Mouse (Mus musculus): ENCODE results near the gene Vdac2. TPM values are rescaled to one million over a fixed set of nuclear protein-coding genes. Genes with fewer than 3 reads are reported as not detected.
A peak's percentile ranks its signal among the peaks of the same experiment; 100 is the strongest.

Vdac2 gene
- total and polyA plus RNA-seq, 3 experiments, result 228 to 506 (median 441) TPM

DNA sequence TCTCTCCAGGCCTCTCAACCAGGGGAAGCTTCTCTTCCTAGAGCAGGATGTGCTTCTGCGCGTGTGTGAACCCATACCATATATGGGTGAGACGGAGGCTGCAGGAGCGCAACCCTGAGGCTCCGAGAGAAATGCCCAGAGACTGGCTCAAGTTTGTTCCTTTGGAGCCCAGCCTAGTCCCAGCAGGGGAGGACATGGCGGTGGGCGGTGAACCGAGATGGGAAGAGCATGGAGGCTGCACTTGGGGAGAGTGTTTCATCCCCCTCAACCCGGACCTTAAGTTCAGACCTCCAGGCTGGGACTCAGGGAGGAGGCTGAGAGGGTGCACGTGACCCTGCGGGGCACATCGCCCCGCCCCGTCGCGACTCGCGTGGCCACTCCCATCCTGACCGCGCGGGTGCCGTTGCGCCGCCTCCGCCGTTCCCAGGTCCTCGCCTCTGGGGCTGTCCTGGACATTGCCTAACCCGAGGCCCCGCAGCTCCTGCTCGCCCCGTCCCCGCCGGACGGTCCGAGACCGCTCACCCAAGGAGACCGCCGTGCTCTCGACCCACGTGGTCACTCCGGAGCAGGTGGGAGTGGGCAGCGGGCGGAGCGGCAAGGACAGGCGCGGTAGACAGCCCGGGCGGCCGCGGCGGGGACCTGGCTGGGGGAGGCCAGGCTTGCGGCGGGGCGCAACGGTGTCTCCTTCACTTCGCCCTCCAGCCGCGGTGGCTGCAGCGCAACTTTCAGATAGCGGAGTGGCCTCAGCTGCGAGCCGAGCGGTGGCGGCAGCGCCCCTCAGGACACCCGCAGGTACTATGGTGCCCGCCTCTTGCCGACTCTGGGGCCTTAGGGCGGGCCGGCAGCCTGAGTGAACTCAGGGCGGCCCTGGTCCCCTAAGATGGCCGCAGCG, 6.1 kb downstream of the Vdac2 start:
- intact Hi-C loops (cut with DNase I), result loop anchor here (2.0 kb wide), 1 partner anchor 18 kb away; no protein-coding TSS in a partner anchor
- TF ChIP-seq EP300 (IDR thresholded peaks at IDR 0.05; ENCODE audit: insufficient read depth, low read depth, low read length) (peak; percentile 40; the same call in 1 of the 2 replicates), POLR2A (IDR thresholded peaks at IDR 0.05; ENCODE audit: insufficient read depth, low read depth, low read length) (peak; percentile 96), CTCF (IDR thresholded peaks at IDR 0.05) (peak; percentile 29)
- Histone ChIP-seq H3K9ac (ENCODE audit: low read depth, low read length) (peak overlapping the region; percentile 99), H3K36me3 (ENCODE audit: control insufficient read depth, insufficient read depth, low read length) (peaks cover 25% of the 10 kb centered on the region), H3K4me3 (peak overlapping the region; percentile 98), H3K27ac (peak overlapping the region; percentile 100), H3K79me2 (replicated peaks; ENCODE audit: control insufficient read depth, insufficient read depth, low read length) (peaks cover 4% of the 10 kb centered on the region), H3K27me3 (ENCODE audit: control insufficient read depth, insufficient read depth, low read length) (no peaks in the 10 kb centered on the region), H3K4me1 (ENCODE audit: control insufficient read depth, insufficient read depth, low read length) (peaks cover 8% of the 10 kb centered on the region)
- peak; percentile 98 for DNase-seq
- under 1% methylated on average over 70 of the region's 73 CpGs for whole genome bisulfite sequencing

DNA sequence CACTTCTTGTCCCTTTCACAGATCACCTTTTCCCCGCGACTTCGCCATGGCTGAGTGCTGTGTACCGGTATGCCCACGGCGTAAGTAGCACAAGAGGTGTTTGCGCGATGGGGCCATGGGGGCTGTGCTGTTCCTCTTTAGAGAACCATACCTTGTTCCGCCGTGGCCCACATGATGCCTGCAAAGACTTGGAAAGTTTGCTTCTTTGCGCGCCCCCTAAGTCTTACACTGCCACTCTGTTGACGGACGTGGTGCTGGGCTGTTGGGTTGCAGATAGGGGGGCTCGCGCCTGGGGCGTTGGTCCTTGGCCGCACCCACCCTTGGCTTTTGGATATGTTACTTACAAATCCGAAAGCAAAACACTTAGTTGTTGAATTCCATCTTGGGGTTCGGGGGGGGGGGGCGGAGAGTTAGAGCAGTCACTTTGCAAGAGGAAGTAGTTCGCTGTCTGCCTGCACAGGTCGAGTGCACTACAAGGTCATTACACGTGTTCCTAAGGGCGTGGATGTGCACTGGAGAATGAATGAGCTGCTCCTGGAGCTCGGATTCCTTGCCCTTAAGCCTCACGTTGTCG, 6.9 kb downstream of the Vdac2 start:
- Histone ChIP-seq H3K4me3 (peak overlapping the region; percentile 98), H3K9ac (ENCODE audit: low read depth, low read length) (peak overlapping the region; percentile 99), H3K27ac (peak overlapping the region; percentile 100), H3K36me3 (ENCODE audit: control insufficient read depth, insufficient read depth, low read length) (peaks cover 30% of the 10 kb centered on the region), H3K27me3 (ENCODE audit: control insufficient read depth, insufficient read depth, low read length) (no peaks in the 10 kb centered on the region), H3K79me2 (replicated peaks; ENCODE audit: control insufficient read depth, insufficient read depth, low read length) (peaks cover 4% of the 10 kb centered on the region), H3K4me1 (ENCODE audit: control insufficient read depth, insufficient read depth, low read length) (peaks cover 8% of the 10 kb centered on the region)
- under 1% methylated on average over 28 of the region's 28 CpGs for WGBS
- intact Hi-C loops (cut with DNase I), result loop anchor here (2.0 kb wide), 1 partner anchor 19 kb away; no protein-coding TSS in a partner anchor
- DNase-seq, result no peak
- TF ChIP-seq CTCF (IDR thresholded peaks at IDR 0.05) (no peak), EP300 (IDR thresholded peaks at IDR 0.05; ENCODE audit: insufficient read depth, low read depth, low read length) (no peak), POLR2A (IDR thresholded peaks at IDR 0.05; ENCODE audit: insufficient read depth, low read depth, low read length) (no peak)

DNA sequence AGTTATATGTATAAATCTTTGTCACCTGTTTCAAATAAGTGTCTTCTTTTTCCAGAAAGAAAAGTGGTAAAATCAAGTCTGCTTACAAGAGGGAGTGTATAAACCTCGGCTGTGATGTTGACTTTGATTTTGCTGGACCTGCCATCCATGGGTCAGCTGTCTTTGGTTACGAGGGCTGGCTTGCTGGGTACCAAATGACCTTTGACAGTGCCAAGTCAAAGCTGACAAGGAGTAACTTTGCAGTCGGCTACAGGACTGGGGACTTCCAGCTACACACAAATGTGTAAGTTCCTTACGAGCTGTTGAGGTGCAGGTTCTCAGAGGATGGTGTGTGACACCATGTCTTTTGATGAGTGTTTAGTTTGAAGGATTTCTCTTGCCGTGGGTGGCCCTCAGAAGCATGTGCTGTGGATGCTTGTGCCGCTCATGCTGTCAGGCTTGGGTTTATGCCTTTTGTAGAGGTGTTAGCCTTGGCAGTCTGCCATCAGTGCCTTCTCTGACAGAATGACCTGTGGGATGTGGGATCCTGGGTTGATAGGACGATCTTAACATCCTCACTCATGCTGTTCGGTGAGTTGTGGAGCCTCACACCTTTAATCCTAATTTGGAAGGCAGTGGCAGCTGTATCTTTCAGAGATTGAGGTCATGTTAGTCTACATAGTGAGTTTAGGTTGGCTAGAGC, 13.4 kb downstream of the Vdac2 start:
- 39% methylated on average over 8 of the region's 8 CpGs for WGBS
- intact Hi-C loops (cut with DNase I), result no loop called here
- Histone ChIP-seq H3K27ac (no peak overlapping the region), H3K36me3 (ENCODE audit: control insufficient read depth, insufficient read depth, low read length) (peaks cover 63% of the 10 kb centered on the region), H3K4me1 (ENCODE audit: control insufficient read depth, insufficient read depth, low read length) (peaks cover 13% of the 10 kb centered on the region), H3K27me3 (ENCODE audit: control insufficient read depth, insufficient read depth, low read length) (no peaks in the 10 kb centered on the region), H3K4me3 (no peak overlapping the region), H3K9ac (ENCODE audit: low read depth, low read length) (no peak overlapping the region), H3K79me2 (replicated peaks; ENCODE audit: control insufficient read depth, insufficient read depth, low read length) (peaks cover 4% of the 10 kb centered on the region)
- no peak for DNase-seq
- TF ChIP-seq POLR2A (IDR thresholded peaks at IDR 0.05; ENCODE audit: insufficient read depth, low read depth, low read length) (no peak), CTCF (IDR thresholded peaks at IDR 0.05) (no peak), EP300 (IDR thresholded peaks at IDR 0.05; ENCODE audit: insufficient read depth, low read depth, low read length) (no peak)

DNA sequence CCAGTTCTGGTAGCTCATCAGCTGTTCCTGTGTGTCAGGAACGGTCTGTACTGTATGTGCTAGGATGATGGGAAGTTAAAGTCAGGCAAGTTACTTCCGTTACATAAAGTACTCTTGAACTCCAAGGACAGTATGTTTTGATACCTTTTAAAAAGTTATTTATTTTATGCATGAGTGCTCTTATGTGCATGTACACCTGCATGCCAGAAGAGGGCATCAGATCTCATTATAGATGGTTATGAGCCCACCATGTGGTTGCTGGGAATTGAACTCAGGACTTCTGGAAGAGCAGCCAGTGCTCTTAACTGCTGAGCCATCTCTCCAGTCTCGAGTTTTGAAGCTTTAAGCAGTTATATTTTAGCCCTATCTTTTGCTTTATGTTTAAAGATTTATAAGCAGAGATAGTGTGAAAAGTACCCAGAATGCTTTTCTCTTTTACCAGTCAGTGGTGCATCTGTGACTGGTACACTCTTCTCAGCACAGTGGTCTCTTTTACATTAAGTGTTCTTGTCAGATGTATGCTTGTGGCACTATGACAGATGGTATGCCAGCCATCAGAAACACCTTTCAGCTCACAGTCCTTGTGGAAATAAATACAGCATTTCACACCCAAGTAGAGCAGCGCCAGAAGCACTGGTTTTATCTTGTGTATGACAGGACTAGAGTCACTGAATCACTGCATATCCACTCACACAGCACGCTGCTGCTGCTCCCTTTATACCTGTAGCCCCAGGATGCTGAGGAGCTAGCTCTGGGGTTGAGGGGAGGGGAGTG, 17.0 kb downstream of the Vdac2 start:
- WGBS, result 65% methylated on average over 5 of the region's 5 CpGs
- no peak overlapping the region for H3K27ac ChIP-seq
- H3K36me3 ChIP-seq (ENCODE audit: control insufficient read depth, insufficient read depth, low read length), result peaks cover 43% of the 10 kb centered on the region
- H3K79me2 ChIP-seq (replicated peaks; ENCODE audit: control insufficient read depth, insufficient read depth, low read length), result peaks cover 4% of the 10 kb centered on the region; the same call in 1 of the 2 replicates
- peaks cover 12% of the 10 kb centered on the region for H3K4me1 ChIP-seq (ENCODE audit: control insufficient read depth, insufficient read depth, low read length)
- H3K27me3 ChIP-seq (ENCODE audit: control insufficient read depth, insufficient read depth, low read length), result no peaks in the 10 kb centered on the region
- H3K4me3 ChIP-seq, result no peak overlapping the region
- H3K9ac ChIP-seq (ENCODE audit: low read depth, low read length), result no peak overlapping the region
- no peak for DNase-seq
- intact Hi-C loops (cut with DNase I), result loop anchor here (10.0 kb wide), 1 partner anchor 87 kb away; the partner anchor contains the start of genes Dusp13 and Samd8
- TF ChIP-seq POLR2A (IDR thresholded peaks at IDR 0.05; ENCODE audit: insufficient read depth, low read depth, low read length), result no peak
- peak; percentile 55 for TF ChIP-seq CTCF (IDR thresholded peaks at IDR 0.05)
- no peak for TF ChIP-seq EP300 (IDR thresholded peaks at IDR 0.05; ENCODE audit: insufficient read depth, low read depth, low read length)

DNA sequence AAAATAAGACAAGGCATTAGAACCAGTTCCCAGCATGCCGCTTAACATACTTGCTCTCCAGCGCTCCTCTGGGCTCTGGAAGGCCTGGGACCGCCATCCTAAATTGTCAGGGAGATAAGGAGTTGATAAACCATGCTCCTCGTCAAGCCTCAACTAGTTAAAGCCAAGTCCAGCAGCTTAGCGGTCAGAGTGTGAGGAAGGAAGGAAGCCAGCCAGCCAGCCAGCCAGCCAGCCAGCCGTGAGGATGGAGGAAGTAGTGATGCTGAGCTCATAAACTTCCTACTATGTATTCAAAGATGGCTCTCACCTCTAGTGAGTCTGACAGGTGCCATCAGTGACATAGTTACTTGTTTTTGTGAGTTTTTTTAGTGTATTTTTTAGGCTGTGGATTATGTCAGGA, 18.2 kb downstream of the Vdac2 start:
- Histone ChIP-seq H3K79me2 (replicated peaks; ENCODE audit: control insufficient read depth, insufficient read depth, low read length) (peaks cover 3% of the 10 kb centered on the region; the same call in 1 of the 2 replicates), H3K27ac (no peak overlapping the region), H3K9ac (ENCODE audit: low read depth, low read length) (no peak overlapping the region), H3K4me1 (ENCODE audit: control insufficient read depth, insufficient read depth, low read length) (peaks cover 11% of the 10 kb centered on the region), H3K27me3 (ENCODE audit: control insufficient read depth, insufficient read depth, low read length) (no peaks in the 10 kb centered on the region), H3K36me3 (ENCODE audit: control insufficient read depth, insufficient read depth, low read length) (peaks cover 31% of the 10 kb centered on the region), H3K4me3 (no peak overlapping the region)
- TF ChIP-seq POLR2A (IDR thresholded peaks at IDR 0.05; ENCODE audit: insufficient read depth, low read depth, low read length), result no peak
- no peak for TF ChIP-seq CTCF (IDR thresholded peaks at IDR 0.05)
- TF ChIP-seq EP300 (IDR thresholded peaks at IDR 0.05; ENCODE audit: insufficient read depth, low read depth, low read length), result no peak
- intact Hi-C loops (cut with DNase I), result loop anchor here (10.0 kb wide), 1 partner anchor 88 kb away; the partner anchor contains the start of genes Dusp13 and Samd8
- DNase-seq, result no peak
- 16% methylated on average over 6 of the region's 6 CpGs for WGBS
